Mouse (Mus musculus) hematopoietic stem cell, adult 5-6 weeks (primary cell): ENCODE measurements around the gene Ndp. TPM values are rescaled to one million over a fixed set of nuclear protein-coding genes. Genes with fewer than 3 reads are reported as not detected.
A peak's percentile ranks its signal among the peaks of the same experiment; 100 is the strongest.

Experiments used
- ATAC-seq, 2 experiments: fragments of 125-278 bp in 1 of 2; replicated peaks in 1 of 2; 2 replicates each; pipeline ENCODE4 v1.8.0; 2016 to 2017; ENCODE audit warnings: inconsistent platforms in 2 of 2, mild to moderate bottlenecking in 2 of 2, moderate number of reproducible peaks in 2 of 2, low read depth in 1 of 2, moderate TSS enrichment in 1 of 2; ENCODE audit not compliant: low FRiP score in 2 of 2, poor library complexity in 2 of 2, severe bottlenecking in 2 of 2, insufficient read depth in 1 of 2, low TSS enrichment in 1 of 2
- total RNA-seq: library from RNA; stranded (forward); fragments of 172-1452, 232-1000 nt; gene quantifications from 2 replicates; pipeline ENCODE4 v1.2.3, GENCODE M21; 2017

The Ndp gene
- not detected in 2 replicates for total RNA-seq

DNA sequence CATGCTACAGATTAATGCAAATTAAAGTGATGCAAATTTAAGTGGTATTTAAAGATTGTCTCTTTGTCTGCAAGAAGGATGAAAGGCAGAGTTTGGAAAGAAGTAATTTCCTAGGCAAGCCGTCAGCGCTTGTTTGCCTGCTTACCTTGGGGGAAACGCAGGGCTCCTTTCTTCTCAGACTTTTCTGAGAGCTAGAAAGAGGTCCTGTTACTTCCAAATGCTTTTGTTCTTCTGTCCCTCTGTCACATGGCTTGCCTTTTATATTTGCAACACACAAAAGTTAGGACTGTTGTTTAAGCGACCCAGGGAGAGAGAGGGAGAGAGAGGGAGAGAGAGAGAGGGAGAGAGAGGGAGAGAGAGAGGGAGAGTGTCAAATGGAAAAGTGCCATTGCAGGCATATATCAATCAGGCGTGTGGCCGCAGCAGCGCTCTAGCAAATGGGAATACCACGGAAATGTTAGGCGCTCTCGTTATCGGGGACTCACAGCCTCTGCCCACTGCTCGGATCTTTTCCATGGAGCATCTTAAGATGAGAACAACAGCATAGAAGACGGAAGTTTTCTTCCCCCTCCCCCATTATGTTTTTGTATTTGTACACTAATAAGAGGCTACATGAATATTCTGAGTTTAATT, at the start of gene Ndp:
Gene Ndp (minus strand): TSS at position 534 of the 633 bp plus-strand sequence.
- ATAC-seq, result no peak

GRCm38 (mm10) chrX:16954767-16955166, 43.2 kb upstream of the Ndp start:
- ATAC-seq, result peak; percentile 56; a peak in 3 of 4 replicates

- ATAC-seq, result no peak
Measured at GRCm38 (mm10) chrX:16918006-16918405, 6.4 kb upstream of the Ndp start.

DNA sequence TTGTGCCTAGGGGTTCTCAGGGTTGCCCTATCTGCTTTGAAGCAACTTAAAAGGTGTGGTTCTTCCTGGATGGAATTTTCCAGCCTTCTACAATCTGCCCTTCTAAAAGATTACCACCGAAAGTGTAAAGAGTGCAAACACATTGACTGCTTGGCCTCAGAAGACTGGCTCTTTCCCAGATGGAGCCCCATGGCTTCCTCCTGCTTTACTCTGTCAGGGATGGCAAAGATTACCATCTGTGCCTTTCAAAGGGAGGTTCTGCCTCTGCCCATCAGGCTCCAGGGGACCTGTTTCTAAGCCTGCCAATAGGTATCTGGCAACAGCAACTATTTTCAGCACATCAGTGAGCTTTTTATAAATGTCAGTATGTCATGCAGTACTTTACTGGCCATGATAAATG, 1.5 kb upstream of the Ndp start:
- no peak for ATAC-seq

DNA sequence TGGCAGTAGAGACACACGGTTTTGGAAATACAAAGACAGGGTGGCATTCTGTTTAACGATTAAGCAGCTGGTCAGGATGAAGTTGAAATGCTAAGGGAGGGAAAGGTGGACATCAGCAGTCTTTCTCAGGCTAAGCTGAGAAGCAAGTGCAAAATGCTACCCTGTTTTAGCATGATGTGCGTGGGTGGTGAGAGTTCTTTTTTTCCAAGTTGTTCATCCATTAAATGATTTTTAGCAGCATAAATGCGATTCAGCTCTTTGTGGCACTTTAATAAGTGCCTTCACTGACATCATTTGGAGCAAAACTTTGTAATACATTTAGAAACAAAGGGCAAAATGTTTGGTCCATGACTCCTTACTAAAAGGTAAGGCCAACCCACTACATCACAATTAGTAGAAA, 337 bp upstream of the Ndp start:
- ATAC-seq, result no peak

DNA sequence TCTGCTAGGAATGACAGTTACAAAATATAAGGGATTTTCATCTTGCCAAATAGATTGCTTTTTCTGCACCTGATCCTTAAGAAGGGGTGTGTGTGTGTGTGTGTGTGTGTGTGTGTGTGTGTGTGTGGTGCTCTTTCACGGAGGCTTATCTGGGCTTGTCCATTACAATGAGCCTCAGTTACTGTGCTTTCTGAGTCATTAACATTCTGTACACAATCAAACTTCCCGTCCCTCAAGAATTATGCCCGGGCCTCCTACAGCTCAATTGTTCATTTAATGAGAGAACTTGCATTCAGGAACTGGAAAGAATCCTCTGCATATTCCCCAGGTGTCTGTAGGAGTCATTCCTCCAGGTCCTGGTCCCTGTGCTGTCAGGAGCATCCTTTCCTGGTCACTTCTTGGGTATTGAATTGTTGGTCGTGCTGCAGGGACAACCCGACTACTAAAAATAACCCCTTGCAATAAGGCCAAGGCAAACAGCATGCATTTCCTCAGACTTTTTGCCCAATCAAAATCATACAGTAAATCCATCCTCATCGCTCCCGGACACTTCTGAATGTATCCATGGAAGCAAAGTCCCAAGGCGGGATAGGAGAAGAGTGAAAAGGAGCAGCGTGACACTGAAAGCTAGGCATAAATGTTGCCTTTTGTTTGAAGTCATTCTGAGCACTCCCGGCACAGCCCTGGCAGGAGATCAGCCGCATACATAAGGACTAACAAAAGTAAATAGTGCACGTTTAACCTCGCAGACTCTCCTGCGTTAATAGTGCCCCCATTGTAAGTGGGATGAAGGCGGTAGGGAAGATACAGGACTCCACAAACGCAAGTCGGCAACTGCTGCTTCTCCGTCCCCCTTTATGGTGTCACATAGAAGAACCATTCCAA, 1.1 kb downstream of the Ndp start:
- no peak for ATAC-seq

DNA sequence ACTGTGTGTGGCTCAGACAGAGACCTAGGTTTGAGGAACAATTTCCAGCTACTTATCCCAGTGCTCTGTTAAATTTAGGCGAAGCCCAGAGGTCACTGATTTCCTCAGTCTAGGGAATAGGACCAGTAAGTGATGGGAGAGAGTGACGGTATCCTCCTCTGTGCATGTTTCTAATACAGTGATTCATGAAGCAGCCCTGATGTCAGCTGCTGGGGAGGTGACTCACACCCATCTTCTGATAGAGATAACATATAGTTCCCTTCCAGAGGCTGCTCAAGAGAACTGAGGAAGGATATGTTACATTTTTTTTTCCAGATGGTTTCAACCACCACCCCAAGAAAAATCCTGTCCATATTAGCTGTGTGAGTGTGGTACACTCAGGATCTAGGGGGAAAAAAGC, 2.9 kb downstream of the Ndp start:
- ATAC-seq, result no peak

- ATAC-seq, result no peak
Measured at GRCm38 (mm10) chrX:16907554-16907953, 4.0 kb downstream of the Ndp start.

- peak; percentile 91 to 95 for ATAC-seq
Measured at GRCm38 (mm10) chrX:16894377-16895175, 17.0 kb downstream of the Ndp start.

- no peak for ATAC-seq
Measured at GRCm38 (mm10) chrX:16867640-16868314, 43.8 kb downstream of the Ndp start.

DNA sequence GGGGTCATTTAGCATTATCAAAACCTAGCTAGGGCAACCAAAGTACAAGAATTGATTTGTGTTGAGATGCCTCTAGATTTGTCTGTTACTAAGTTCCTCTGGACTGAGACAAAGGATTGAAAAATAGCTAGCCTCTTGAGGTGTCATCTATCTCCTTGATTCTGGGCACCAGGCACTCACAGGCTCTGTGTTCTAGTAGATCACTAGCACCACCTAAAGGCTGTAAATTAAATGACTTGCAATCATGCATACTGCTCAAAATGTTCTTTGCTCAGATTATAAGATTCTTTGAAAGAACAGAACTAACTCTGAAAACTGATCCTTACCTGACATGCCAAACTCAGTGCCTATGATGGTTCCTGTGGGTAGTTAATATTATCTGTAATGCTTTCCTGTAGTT, 51.3 kb downstream of the Ndp start:
- no peak for ATAC-seq

- ATAC-seq, result no peak
Measured at GRCm38 (mm10) chrX:16846034-16846433, 65.5 kb downstream of the Ndp start.

- no peak for ATAC-seq
Measured at GRCm38 (mm10) chrX:16841443-16841842, 70.1 kb downstream of the Ndp start.

GRCm38 (mm10) chrX:16837293-16837692, 74.3 kb downstream of the Ndp start:
- ATAC-seq, result no peak

- no peak for ATAC-seq
Measured at GRCm38 (mm10) chrX:16836488-16837082, 75.0 kb downstream of the Ndp start.
